Mouse (Mus musculus) megakaryocyte-erythroid progenitor cell, adult 5-6 weeks (primary cell): ENCODE results near the gene H6pd. TPM values are rescaled to one million over a fixed set of nuclear protein-coding genes. Genes with fewer than 3 reads are reported as not detected.

Source experiments
- ATAC-seq: replicated peaks from 2 replicates; pipeline ENCODE4 v1.8.0; 2016; ENCODE audit warnings: mild to moderate bottlenecking, inconsistent platforms; ENCODE audit not compliant: severe bottlenecking, poor library complexity, low FRiP score, low TSS enrichment
- total RNA-seq, 2 experiments: library from RNA; stranded (forward) in 1 of 2; stranded (reverse) in 1 of 2; fragments of 200-1000, 215-1000 nt in 1 of 2; fragments of >200 nt in 1 of 2; fragmentation: Nextera tagmentation in 1 of 2; gene quantifications; 2 replicates each; pipeline ENCODE4 v1.2.3; 2014 to 2017

The H6pd gene
- total RNA-seq, 2 experiments from 2014 or later = 9.8 to 16.8 TPM

DNA sequence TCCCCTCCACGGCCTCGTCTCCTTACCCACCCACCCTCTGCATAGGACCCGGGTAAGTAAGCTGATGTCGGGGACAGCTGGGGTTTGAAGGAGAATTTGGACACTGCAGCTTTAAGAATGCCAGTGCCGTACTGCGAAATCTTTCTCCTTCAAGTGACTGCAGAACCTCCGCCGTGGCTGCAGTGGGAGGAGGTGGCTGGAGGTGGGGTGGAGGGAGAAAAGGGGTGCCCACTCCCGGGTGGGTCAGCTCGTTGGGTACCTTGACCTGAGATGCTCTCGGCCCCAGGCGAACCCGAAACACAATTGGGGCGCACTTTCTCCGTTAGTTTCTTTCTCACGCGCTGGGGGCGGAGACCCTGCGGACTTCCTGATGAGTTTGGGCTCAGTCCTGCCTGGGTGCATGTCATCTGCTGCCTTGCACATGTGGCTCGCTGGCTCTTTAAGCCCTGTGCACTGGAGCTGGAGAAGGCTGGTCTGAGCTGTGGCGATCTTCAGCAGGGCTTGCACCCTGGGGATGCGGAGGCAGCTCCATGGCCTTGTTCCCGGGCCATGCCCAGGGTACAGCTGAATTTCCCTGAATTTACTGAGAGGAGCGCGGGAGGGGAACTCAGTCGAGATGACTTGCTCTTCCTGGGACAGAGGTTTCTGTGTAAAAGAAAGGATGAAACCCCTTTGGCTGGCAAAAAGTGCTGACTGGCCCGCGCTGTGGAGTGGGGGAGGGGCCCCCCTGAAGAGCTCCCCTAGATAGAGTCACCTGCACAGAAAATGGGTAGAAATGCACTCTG lies 21.8 kb upstream of the H6pd start:
- ATAC-seq = 0 out of 2 replicates have a peak, but pooled peaks have one; percentile 16

- ATAC-seq = no peak
Observed at GRCm38 (mm10) chr4:150029885-150030284, 21.1 kb upstream of the H6pd start.

DNA sequence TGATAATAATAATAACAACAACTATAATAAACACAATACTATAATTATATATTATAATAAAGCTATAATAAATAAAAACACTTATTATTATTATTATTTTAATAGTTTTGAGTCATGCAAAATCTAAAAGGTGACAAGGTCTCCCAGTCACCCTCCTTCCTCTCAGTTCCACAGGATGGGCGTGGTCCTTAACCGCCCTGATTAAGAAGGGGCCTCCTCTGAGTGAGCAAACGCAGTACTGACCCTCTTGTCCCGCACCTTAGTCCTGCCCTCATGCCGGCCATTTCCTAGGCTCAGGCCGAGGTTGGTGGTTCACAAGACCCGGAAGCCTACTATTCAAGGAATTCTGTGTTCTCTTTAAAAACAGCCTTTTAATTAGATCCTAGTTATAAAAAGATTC lies 14.7 kb upstream of the H6pd start:
- ATAC-seq = peak; percentile 75

DNA sequence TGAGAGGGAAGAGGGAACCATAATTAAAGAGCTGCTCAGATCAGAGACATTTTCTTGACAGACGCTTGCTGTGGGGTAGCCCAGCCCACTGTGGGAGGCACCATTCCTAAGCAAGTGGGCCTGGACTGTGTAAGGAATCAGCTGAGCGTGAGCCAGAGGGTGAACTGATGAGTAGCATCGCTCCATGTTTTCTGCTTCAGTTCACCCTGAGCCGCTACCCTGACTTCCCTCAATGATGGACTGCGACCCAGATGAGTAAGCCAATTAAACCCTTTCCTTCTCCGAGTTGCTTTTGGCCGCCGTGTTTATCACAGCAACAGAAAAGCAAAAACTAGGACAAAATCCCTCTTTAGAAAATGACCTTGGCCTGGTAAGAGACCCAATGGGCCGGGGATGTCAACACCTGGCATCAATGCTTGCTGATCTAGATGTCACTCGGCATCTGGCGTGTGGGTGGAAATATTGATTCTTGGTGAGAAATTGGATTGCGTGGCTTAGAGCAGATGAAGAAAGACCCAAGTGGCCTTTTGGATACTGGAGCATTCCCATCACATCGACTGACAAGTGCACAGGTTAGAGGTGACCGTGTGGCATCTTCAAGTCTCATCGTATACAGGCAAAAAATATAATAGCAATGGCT lies 11.0 kb upstream of the H6pd start:
- ATAC-seq = no peak

DNA sequence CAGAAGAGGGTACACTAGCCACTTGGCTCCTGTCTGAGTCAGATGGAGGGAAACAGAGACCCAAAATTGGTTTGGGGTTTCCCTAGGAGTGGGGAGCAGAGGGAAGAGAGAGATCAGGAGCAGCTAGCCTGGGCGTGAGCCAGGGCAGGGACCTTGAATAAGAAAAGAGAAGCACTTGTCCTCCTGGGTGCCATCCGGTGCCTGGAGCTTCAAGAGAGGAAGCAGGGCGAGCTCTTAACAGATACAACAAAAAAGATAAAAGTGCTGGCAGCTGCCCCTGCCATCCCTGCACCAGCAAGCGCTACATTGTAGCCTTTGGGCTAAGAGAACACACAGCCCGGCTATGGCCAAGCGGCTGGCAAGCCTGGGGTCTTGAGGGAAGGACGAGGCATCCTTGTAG lies 6.6 kb upstream of the H6pd start:
- peak; percentile 42; the same call in 1 of the 2 replicates for ATAC-seq

DNA sequence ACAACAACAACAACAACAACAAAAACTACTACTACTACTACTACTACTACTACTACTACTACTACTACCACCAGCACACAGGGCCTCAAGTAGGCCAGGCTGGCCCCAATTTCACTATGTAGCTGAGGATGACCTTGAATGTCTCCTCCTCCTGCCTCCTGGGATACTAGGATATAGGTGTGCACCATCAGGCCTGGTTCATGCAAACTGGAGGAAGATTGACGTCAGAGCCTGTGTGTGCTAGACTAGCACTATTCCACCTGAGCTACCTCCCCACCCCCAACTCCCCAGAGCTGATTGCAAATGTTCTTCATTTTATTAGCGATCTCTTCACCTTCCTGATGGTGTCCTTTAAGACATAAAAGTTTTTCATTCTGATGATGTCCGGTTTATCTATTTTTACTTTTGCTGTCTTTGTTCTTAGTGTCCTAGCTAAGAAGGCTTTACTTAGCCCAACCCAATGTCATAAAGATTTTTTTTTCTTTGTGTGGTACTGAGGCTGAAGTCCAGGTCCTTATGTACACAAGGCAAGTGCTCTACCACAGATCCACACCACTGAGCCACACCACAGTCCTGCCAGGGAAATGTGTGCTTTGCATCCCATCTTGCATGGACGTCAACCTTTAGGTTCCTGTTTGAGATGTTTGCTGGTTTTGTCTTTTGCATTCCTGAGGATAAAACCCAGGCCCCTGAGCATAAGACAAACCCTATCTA lies 5.7 kb upstream of the H6pd start:
- no peak for ATAC-seq

DNA sequence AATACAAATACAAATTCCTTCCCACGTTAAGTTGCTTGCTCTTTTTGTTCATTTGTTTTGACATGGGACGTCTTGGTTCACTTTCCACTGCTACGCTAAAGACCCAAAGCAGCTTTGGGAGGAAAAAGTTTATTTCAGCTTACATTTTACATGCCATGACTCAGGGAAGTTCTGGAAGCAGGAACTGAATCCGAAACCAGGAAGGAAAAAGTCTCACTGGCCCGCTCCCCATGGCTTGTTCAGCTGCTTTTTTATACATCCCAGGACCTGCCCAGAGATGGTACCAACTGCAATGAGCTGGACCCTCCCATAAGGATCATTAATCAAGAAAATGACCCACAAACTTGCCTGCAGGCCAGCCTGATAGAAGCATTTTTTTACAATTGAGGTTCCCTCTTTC lies 5.0 kb upstream of the H6pd start:
- no peak for ATAC-seq

- no peak for ATAC-seq
Observed at GRCm38 (mm10) chr4:150013186-150013690, 4.4 kb upstream of the H6pd start.

DNA sequence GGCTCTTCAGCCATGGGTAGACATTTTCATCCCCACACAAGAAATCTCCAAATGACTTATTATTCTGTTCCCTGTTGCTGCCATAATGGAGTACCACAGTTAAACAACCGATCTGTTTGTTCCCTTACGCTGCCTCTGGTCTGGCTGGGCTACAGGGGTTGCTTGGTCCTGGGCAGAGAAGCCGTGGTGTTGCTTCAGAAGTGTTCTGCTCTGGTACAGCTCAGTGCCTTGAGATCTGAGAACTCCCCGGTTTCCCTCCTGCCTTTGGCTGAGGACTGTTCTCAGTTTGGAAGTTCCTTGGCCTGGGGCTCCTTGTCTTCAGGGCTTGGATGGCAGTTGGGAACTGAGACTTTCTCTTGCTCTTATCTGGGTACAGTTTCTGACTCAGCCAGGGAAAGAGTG lies 3.5 kb upstream of the H6pd start:
- ATAC-seq = no peak

DNA sequence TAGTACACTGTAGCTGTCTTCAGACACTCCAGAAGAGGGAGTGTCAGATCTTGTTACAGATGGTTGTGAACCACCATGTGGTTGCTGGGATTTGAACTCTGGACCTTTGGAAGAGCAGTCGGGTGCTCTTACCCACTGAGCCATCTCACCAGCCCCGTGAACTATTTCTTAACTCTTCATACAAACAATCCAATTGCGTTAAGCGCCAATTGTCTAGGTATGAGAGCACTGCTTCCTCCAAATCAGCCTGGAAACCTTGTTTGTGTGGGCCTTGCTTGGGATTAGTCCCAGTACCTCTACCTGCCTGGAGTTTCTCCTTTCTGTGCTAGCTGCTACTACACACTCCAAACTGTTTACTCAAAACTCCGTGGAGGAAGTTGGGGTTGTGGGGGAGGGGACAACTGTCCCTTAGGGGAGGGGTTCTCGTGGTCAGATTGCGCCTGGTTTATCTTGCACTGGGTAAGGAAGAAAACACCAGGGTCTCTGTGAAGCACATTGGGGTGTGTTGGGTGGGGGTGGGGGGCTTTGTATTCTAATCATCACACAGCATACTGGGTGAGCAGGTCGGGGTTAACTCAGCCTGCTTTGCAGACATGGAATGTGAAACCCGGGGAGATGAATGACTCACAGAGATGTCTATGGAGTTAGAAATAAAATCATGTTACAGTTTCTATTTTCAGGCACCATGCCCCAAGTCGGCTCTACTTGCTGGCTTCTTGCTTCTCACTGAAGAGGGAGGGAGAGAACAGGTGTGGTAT lies 2.9 kb upstream of the H6pd start:
- no peak for ATAC-seq

DNA sequence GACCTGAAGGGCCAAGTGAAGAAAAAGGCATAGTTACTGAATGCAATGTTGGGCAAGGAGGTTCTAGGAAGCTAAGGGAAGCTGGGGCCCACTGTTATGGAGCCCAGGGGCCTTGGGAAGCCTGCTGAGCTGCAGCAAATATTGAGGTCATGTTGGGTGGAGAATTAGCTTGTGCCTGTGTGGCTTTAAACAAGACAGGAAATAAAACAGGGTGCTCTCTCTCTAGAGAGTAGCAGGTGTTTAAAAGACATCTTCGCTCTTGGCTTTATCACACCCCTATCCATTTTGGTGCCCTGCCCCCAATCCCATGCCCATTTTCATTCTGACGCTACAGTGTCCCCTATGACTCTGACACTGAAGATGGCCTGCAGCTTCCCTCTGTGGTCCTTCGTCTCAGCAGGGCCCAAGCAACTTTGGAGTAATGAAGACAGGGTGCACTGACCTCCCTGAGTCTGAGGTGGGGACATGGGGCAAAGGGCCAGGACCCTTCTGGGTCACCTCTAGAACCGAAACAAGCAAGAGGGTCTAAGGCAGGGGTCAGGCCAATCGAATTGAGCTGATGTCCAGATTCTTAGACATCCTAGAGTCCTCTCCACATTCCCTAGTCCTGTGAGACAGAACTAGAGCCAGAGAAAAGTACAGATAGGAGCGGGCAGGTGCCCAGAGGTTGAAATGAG lies 1.4 kb upstream of the H6pd start:
- no peak for ATAC-seq

DNA sequence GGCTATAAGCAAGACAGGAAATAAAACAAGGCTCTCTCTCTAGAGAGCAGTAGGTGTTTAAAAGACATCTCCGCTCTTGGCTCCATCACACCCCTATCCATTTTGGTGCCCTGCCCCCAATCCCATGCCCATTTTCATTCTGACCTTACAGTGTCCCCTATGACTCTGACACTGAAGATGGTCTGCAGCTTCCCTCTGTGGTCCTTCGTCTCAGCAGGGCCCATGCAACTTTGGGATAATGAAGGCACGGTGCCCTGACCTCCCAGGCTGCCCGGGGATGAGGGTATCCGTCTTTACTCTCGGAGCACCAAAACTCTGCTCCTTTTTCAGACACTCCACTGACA lies 736 bp upstream of the H6pd start:
- ATAC-seq = no peak

DNA sequence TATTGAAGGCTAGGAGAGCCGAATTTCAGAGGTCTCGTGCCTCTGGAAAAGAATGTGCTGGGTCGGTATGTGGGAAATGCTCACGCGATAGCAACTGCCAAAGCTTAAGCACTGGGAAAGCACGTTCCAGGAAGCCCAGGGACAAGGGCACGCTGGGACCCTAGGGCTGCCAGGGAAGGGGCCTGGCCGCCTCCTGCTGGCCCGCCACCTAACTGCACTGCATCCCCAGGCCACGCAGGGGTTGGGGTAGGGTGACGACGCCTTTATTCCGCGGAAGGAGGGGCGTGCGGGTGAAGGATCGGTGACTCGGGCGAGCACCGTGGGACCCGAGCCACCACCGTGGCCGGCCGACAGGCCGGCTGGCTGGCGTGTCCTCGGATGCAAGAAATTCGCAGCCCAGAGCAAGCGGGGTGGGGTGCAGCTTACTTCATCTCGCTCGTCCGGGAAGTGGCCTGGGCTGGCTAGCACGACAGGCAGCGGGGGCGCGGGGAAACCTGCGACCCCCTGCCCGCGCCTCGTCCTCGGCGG lies 434 bp downstream of the H6pd start:
- ATAC-seq = peak; percentile 87

DNA sequence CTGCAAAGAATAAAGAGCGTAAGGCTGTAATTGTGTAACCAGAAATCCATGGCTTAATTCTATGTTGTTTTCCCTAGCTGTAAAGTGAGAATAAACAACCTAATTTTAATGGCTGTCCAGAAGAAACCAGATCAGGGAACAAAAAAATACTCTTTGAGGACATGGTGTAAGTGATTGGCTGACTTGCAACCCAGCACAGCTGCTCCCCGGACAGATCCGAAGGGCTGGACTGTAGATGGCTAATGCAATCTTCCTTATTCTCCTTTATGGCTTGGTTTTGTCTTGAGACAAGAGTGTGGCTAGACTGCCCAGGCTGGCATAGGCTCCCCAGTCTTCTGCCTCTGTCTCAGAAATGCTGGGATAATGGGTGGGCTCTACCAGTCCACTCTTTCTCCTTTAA lies 1.4 kb downstream of the H6pd start:
- no peak for ATAC-seq

DNA sequence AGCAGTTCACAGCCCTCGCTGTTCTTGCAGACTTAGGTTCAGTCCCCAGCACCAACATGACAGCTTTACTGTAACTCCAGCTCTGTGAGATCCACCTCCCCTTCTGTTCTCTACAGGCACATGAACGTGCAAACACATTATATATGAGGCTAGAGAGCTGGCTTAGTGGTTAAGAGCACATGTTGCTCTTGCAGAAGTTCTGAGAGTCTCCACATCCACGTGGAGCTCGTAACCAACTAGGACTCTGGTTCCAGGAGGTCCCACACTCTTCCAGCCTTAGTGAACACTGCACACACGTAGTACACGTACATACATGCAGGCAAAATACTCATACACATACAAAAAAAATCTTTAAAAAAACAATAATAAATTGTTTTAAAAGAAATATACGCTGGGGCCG lies 1.8 kb downstream of the H6pd start:
- no peak for ATAC-seq

GRCm38 (mm10) chr4:150006122-150006854 lies 2.5 kb downstream of the H6pd start:
- no peak for ATAC-seq

DNA sequence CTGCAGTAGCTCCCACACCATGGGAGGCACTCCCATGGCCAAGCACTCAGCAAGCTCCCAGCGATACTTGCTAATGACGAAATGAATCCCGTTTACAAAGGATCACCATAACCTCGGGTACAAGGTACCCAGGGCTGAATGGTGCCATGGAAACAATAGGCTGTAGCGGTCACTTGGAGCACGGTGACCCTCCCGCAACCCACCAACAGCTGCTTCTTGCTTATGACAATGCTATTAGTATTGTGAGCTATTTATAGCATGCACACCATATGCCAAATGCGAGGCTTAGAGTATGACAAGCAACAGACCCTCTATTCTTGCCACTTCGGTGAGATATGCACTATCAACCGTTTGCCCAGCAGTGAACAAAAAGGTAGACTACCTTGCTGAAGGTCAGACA lies 3.6 kb downstream of the H6pd start:
- no peak for ATAC-seq

GRCm38 (mm10) chr4:150003641-150004040 lies 5.2 kb downstream of the H6pd start:
- ATAC-seq = no peak
